ENCODE assay signal across 11 mouse cellular contexts in the genomic region with DNA sequence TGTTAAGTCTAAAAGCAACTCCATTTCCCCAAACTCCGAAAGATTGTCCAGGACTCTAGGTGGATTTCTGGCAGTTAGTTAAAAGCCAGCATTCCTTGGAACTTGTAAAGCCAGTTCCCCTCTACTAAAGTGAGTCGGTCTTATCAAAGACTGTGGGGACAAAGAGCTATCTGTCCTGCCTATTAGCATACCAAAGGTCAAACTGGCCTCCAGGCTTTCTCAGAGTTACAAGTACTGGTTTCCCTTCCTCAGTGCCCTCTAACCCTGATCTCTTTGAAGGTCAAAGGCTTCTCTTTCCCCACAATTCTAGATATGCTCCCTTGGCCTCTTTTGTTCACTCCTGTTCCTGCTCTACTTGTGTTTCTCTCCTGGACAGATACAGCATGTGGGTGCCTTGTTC.
"Had no signal": no experiment of that assay in that cellular context is flagged by ENCODE, and none has a peak within 500 bp of the region (broad histone marks: within the 10 kb centered on the region; RNA-seq: fewer than 3 reads in every experiment).

No protein-coding gene starts in this region.

- H3K4me2 ChIP-seq: kidney, embryonic 15.5 days; limb, embryonic 13.5 days; liver, embryonic 11.5 days; lung, embryonic 15.5 days; midbrain, embryonic 12.5 days; neural tube, embryonic 15.5 days had no signal

- H3K9ac ChIP-seq: kidney, embryonic 15.5 days; limb, embryonic 13.5 days; lung, embryonic 15.5 days; midbrain, embryonic 12.5 days; neural tube, embryonic 15.5 days had no signal

- H3K27me3 ChIP-seq: kidney, embryonic 15.5 days; limb, embryonic 13.5 days; lung, embryonic 15.5 days; midbrain, embryonic 12.5 days; neural tube, embryonic 15.5 days had no signal

- H3K36me3 ChIP-seq: kidney, embryonic 15.5 days; limb, embryonic 13.5 days; lung, embryonic 15.5 days; midbrain, embryonic 12.5 days; neural tube, embryonic 15.5 days had no signal

- H3K9me3 ChIP-seq: kidney, embryonic 15.5 days; limb, embryonic 13.5 days; lung, embryonic 15.5 days; midbrain, embryonic 12.5 days; neural tube, embryonic 15.5 days had no signal

- H3K4me1 ChIP-seq: kidney, embryonic 15.5 days; limb, embryonic 13.5 days; lung, embryonic 15.5 days; midbrain, embryonic 12.5 days; neural tube, embryonic 15.5 days had no signal

- H3K4me3 ChIP-seq: kidney, embryonic 15.5 days; limb, embryonic 13.5 days; lung, embryonic 15.5 days; midbrain, embryonic 12.5 days; myocyte; neural tube, embryonic 15.5 days had no signal

- DNase-seq: kidney, postnatal 14 days; left cerebral cortex, postnatal 4 days; right cerebral cortex, adult 18-20 months; thymus, postnatal 36 days had no signal

- H3K27ac ChIP-seq: kidney, embryonic 15.5 days; limb, embryonic 13.5 days; lung, embryonic 15.5 days; midbrain, embryonic 12.5 days; neural tube, embryonic 15.5 days had no signal
